Comparison of ENCODE assay signal across 21 mouse cellular contexts in the genomic region with DNA sequence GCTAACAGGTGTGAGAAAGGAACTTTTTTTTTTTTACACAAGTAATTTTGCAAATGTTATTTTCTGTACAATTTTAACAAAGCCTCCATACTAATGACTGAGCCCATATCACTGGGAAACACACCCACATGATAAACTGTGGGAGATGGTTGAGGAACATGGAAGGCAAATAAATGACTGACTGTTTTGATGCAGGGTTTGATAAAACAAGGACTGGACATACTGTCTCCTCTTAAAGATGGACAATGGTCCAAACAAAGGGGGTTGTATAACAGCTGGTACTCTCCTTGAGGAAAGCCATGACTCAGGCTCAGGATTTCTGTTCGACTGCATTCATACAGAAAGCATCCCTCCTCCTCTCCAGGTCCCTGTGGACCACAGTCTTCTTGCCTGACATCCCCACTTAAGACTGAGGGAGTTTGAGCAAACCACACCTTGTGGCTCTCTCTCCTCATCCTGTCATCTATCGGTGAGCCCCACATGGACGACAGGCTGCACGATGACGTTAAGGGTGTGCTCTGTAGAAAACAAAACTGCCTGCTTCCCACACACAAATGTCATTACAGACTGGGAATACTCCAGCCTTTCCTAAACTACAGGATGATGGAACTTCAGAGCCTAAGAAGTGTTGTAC. TPM values are rescaled to one million over a fixed set of nuclear protein-coding genes. Genes with fewer than 3 reads are reported as not detected.
DNase-seq lines count a peak whose midpoint lies in the region; ATAC-seq and TF ChIP-seq lines count a peak whose summit lies in the region.
"Had no signal": no experiment of that assay in that cellular context is flagged by ENCODE, and none has a peak within 500 bp of the region (broad histone marks: within the 10 kb centered on the region; RNA-seq: fewer than 3 reads in every experiment).

No protein-coding gene starts in this region.

- no peak overlapping the region for H3K4me2 ChIP-seq in liver, embryonic 14.5 days (ENCODE audit: low read depth)
- no peak overlapping the region for H3K4me2 ChIP-seq in liver, embryonic 11.5 days
- no peak overlapping the region for H3K4me2 ChIP-seq in heart, embryonic 13.5 days
- H3K4me2 ChIP-seq: embryonic facial prominence, embryonic 12.5 days; hindbrain, embryonic 15.5 days; liver, embryonic 15.5 days; midbrain, embryonic 15.5 days had no signal

- H3K9ac ChIP-seq in liver, embryonic 14.5 days (replicated peaks): no peak overlapping the region
- H3K9ac ChIP-seq in liver, embryonic 11.5 days (ENCODE audit: low read depth, low read length): no peak overlapping the region
- H3K9ac ChIP-seq in heart, embryonic 13.5 days: no peak overlapping the region
- H3K9ac ChIP-seq: embryonic facial prominence, embryonic 12.5 days; hindbrain, embryonic 15.5 days; liver, embryonic 15.5 days; midbrain, embryonic 15.5 days had no signal

- no peaks in the 10 kb centered on the region for H3K9me3 ChIP-seq in liver, embryonic 14.5 days (ENCODE audit: control insufficient read depth, low read length)
- no peaks in the 10 kb centered on the region for H3K9me3 ChIP-seq in liver, embryonic 11.5 days (ENCODE audit: control insufficient read depth, low read length)
- no peaks in the 10 kb centered on the region for H3K9me3 ChIP-seq in heart, embryonic 13.5 days
- no peaks in the 10 kb centered on the region for H3K9me3 ChIP-seq in hindbrain, embryonic 10.5 days
- H3K9me3 ChIP-seq: embryonic facial prominence, embryonic 12.5 days; hindbrain, embryonic 15.5 days; liver, embryonic 15.5 days; megakaryocyte, embryonic 14.5 days; midbrain, embryonic 15.5 days had no signal

- TF ChIP-seq EP300 in liver, embryonic 14.5 days (IDR thresholded peaks at IDR 0.05; ENCODE audit: low read depth): no peak

- no peak overlapping the region for H3K27ac ChIP-seq in liver, embryonic 14.5 days
- H3K27ac ChIP-seq in liver, embryonic 11.5 days (ENCODE audit: low read depth, low read length): no peak overlapping the region
- H3K27ac ChIP-seq in heart, embryonic 13.5 days (replicated peaks): peak overlapping the region; percentile 92; the same call in 1 of the 2 replicates
- H3K27ac ChIP-seq in hindbrain, embryonic 10.5 days: no peak overlapping the region
- H3K27ac ChIP-seq: embryonic facial prominence, embryonic 12.5 days; hindbrain, embryonic 15.5 days; liver, embryonic 15.5 days; midbrain, embryonic 15.5 days had no signal

- peaks cover 0 to 32% of the 10 kb centered on the region in 2 experiments; a peak in 2 of 4 replicates for H3K4me1 ChIP-seq in liver, embryonic 14.5 days (replicated peaks; ENCODE audit: control insufficient read depth in 2 of 2, insufficient read depth in 2 of 2, low read length in 1 of 2)
- peaks cover 27% of the 10 kb centered on the region for H3K4me1 ChIP-seq in liver, embryonic 11.5 days (replicated peaks; ENCODE audit: control insufficient read depth, insufficient read depth, low read length)
- peaks cover 89% of the 10 kb centered on the region for H3K4me1 ChIP-seq in heart, embryonic 13.5 days
- H3K4me1 ChIP-seq in hindbrain, embryonic 10.5 days (replicated peaks): peaks cover 33% of the 10 kb centered on the region

- WGBS in liver, embryonic 14.5 days (ENCODE audit: insufficient replicate concordance): 63% methylated on average over 5 of the region's 5 CpGs
- 74% methylated on average over 5 of the region's 5 CpGs for WGBS in liver, embryonic 11.5 days
- WGBS in heart, embryonic 13.5 days: 62% methylated on average over 5 of the region's 5 CpGs
- 86% methylated on average over 5 of the region's 5 CpGs for WGBS in hindbrain, embryonic 10.5 days

- peak; percentile 18 for DNase-seq in kidney, adult 18-20 months
- DNase-seq in kidney, adult 11 months: no peak
- no peak for DNase-seq in liver, embryonic 14.5 days (ENCODE audit: low read depth in 3 of 3, low spot score in 3 of 3)
- no peak for DNase-seq in liver, embryonic 11.5 days (ENCODE audit: low spot score)
- DNase-seq in layer of hippocampus, postnatal 36 days: peak; percentile 29 to 34
- DNase-seq in hindbrain, embryonic 10.5 days (ENCODE audit: low spot score): no peak
- no peak for DNase-seq in left cerebral cortex, adult 11 months (ENCODE audit: low spot score)
- DNase-seq: adrenal gland, postnatal 10 days; cerebellum, adult 2 months; gastrocnemius, postnatal 10 days; kidney, postnatal 25 days; lung, postnatal 10 days; thymus, postnatal 4 days had no signal

- no peaks in the 10 kb centered on the region for H3K36me3 ChIP-seq in liver, embryonic 14.5 days (replicated peaks; ENCODE audit: control insufficient read depth, insufficient read depth, low read depth)
- H3K36me3 ChIP-seq in liver, embryonic 11.5 days (ENCODE audit: control insufficient read depth, insufficient read depth, low read length): no peaks in the 10 kb centered on the region
- H3K36me3 ChIP-seq in heart, embryonic 13.5 days: peaks cover 1% of the 10 kb centered on the region; the same call in 1 of the 2 replicates
- no peaks in the 10 kb centered on the region for H3K36me3 ChIP-seq in hindbrain, embryonic 10.5 days
- H3K36me3 ChIP-seq: embryonic facial prominence, embryonic 12.5 days; hindbrain, embryonic 15.5 days; liver, embryonic 15.5 days; midbrain, embryonic 15.5 days had no signal

- TF ChIP-seq CTCF in liver, embryonic 14.5 days (IDR thresholded peaks at IDR 0.05; ENCODE audit: low read depth): no peak

- ATAC-seq in liver, embryonic 14.5 days (ENCODE audit: insufficient read depth): 0 out of 2 replicates have a peak, but pooled peaks have one; percentile 24
- ATAC-seq in liver, embryonic 11.5 days (replicated peaks; ENCODE audit: low FRiP score): no peak
- no peak for ATAC-seq in heart, embryonic 13.5 days (ENCODE audit: extremely low read depth, insufficient number of reproducible peaks, low FRiP score, low TSS enrichment)
- ATAC-seq: forebrain, embryonic 16.5 days; intestine, postnatal 0 days; midbrain, embryonic 15.5 days had no signal

- H3K4me3 ChIP-seq in liver, embryonic 14.5 days (ENCODE audit: insufficient read depth in 1 of 2, low read depth in 2 of 2, low read length in 2 of 2): no peak overlapping the region
- no peak overlapping the region for H3K4me3 ChIP-seq in liver, embryonic 11.5 days (ENCODE audit: low read depth, low read length)
- no peak overlapping the region for H3K4me3 ChIP-seq in heart, embryonic 13.5 days
- H3K4me3 ChIP-seq in hindbrain, embryonic 10.5 days: no peak overlapping the region
- H3K4me3 ChIP-seq: embryonic facial prominence, embryonic 12.5 days; hindbrain, embryonic 15.5 days; liver, embryonic 15.5 days; megakaryocyte, embryonic 14.5 days; midbrain, embryonic 15.5 days had no signal

- H3K27me3 ChIP-seq in liver, embryonic 14.5 days (ENCODE audit: control insufficient read depth, insufficient read depth, low read length): no peaks in the 10 kb centered on the region
- H3K27me3 ChIP-seq in liver, embryonic 11.5 days (replicated peaks; ENCODE audit: control insufficient read depth, insufficient read depth, low read length): no peaks in the 10 kb centered on the region
- H3K27me3 ChIP-seq in heart, embryonic 13.5 days (replicated peaks): no peaks in the 10 kb centered on the region
- H3K27me3 ChIP-seq in hindbrain, embryonic 10.5 days (ENCODE audit: insufficient read depth, poor library complexity, severe bottlenecking): no peaks in the 10 kb centered on the region
- H3K27me3 ChIP-seq: embryonic facial prominence, embryonic 12.5 days; hindbrain, embryonic 15.5 days; liver, embryonic 15.5 days; megakaryocyte, embryonic 14.5 days; midbrain, embryonic 15.5 days had no signal

RNA-seq across cellular contexts. Expression of a gene that starts 50.1 kb away (rescaled TPM):
- polyA plus RNA-seq in liver, embryonic 14.5 days (2012; rRNA removed): 10.0 and 10.8 TPM in 2 replicates
- 7.5 and 8.0 TPM in 2 replicates for polyA plus RNA-seq in liver, embryonic 14.5 days (2014; fragmentation: Nextera tagmentation; extraction: Ambion mirVana)
- 29.5 and 31.9 TPM in 2 replicates for polyA plus RNA-seq in liver, embryonic 11.5 days (2014; fragmentation: Nextera tagmentation; extraction: Ambion mirVana)
- 75.3 and 78.2 TPM in 2 replicates for polyA plus RNA-seq in heart, embryonic 13.5 days (2015; fragmentation: Nextera tagmentation; extraction: Ambion mirVana)
- 10 to 100 TPM; 25.3 to 34.8 TPM for total RNA-seq in layer of hippocampus, postnatal 36 days (2021)
- 21.3 and 26.2 TPM in 2 replicates for polyA plus RNA-seq in hindbrain, embryonic 10.5 days (2016; fragmentation: Nextera tagmentation; extraction: Ambion mirVana)

Comparison
In these comparisons a context has a peak if more than half of its experiments do, and no peak if none do; other contexts are left out.
1. DNase-seq: peak in kidney, adult 18-20 months (single experiment) and layer of hippocampus, postnatal 36 days (2 of 2); none in kidney, adult 11 months (single experiment), liver, embryonic 14.5 days (0 of 3), liver, embryonic 11.5 days (single experiment), hindbrain, embryonic 10.5 days (single experiment) and left cerebral cortex, adult 11 months (single experiment).